Mouse (Mus musculus): ENCODE data around the gene Pnkp.

DNA sequence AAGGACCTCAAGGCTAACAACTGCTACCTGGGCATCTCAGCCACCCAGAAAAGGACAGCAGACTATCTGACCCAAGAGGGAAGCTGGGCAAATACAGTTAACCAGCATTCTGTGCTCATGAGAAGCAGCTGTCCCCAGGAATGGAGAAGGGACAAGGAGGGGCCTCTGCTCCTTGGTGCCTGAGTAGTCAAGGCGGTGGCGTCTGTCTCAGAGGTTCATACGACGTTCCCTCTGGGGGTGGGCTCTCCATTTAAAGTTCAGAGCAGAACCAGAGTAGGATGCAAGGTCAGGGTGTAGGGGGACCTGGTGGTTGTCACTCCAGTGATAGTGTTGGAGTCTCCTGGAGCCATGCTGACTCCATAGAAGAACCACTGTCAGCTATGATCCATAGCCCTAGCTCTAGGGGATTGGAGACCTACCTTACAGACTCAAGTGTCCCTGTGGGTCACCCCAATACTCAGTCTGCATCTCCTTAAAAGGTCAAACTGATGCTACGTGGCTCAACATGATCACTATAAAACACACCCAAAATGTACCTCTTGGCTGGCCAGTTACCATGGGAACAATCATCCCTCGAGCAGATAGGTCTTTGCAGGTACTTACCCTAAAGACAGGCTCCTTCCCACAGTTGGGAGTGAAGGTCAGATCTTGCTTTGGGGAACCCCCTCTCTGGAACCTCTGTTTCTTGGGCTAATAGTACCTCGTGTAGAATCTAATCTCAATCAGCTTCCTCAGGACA lies 46.0 kb upstream of the Pnkp start:
- TF ChIP-seq POLR2A (IDR thresholded peaks at IDR 0.05; ENCODE audit: low read depth, low read length), result no peak
- no peak for TF ChIP-seq CTCF (IDR thresholded peaks at IDR 0.05; ENCODE audit: extremely low read depth, insufficient read depth, insufficient read length, insufficient replicate concordance)

Measured in spleen, adult 2 months (tissue).